Mouse (Mus musculus): ENCODE measurements around the gene Antxr1. TPM values are rescaled to one million over a fixed set of nuclear protein-coding genes. Genes with fewer than 3 reads are reported as not detected.

Antxr1 gene
- polyA plus RNA-seq, 1 experiment from 2014 or later: 21.1 TPM

- no peak overlapping the region for H3K4me3 ChIP-seq
- peaks cover 75% of the 10 kb centered on the region for H3K36me3 ChIP-seq
- ATAC-seq (ENCODE audit: low FRiP score, low read depth): no peak
- no peak overlapping the region for H3K4me2 ChIP-seq (replicated peaks)
- H3K27me3 ChIP-seq: no peaks in the 10 kb centered on the region
- peaks cover 17% of the 10 kb centered on the region for H3K4me1 ChIP-seq
- 86% methylated on average over 6 of the region's 6 CpGs for WGBS
- no peaks in the 10 kb centered on the region for H3K9me3 ChIP-seq
- no peak overlapping the region for H3K9ac ChIP-seq
- H3K27ac ChIP-seq: no peak overlapping the region
These were observed 164.7 kb downstream of the Antxr1 start for GRCm38 (mm10) chr6:87170875-87171274.

- H3K4me1 ChIP-seq: peaks cover 23% of the 10 kb centered on the region
- no peak overlapping the region for H3K4me3 ChIP-seq
- WGBS: 91% methylated on average over 6 of the region's 6 CpGs
- ATAC-seq (ENCODE audit: low FRiP score, low read depth): no peak
- peaks cover 73% of the 10 kb centered on the region for H3K36me3 ChIP-seq
- H3K27me3 ChIP-seq: no peaks in the 10 kb centered on the region
- H3K9ac ChIP-seq: no peak overlapping the region
- H3K9me3 ChIP-seq: no peaks in the 10 kb centered on the region
- H3K27ac ChIP-seq: no peak overlapping the region
- H3K4me2 ChIP-seq (replicated peaks): no peak overlapping the region
These were observed 165.3 kb downstream of the Antxr1 start for GRCm38 (mm10) chr6:87170277-87170676.

DNA sequence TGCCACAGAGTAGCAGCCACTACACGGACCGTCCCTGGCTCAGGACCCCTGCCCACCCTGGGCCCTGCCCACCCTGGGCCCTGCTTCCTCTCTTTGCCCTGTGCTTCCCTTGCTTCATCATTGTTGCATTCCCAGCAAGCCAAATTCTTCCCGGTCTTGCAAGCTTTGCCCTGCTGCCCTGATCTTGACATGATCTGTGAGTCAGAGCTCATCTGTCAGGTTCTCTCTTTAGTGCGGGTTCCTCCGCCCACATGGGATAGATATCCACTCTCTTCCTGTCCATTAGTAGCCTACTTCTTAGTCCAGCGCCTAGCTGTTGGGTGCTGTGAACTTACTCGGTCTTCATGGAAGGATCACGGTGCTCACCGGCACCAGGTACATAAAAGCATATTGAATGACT, 167.6 kb downstream of the Antxr1 start:
- WGBS: 96% methylated on average over 9 of the region's 9 CpGs

DNA sequence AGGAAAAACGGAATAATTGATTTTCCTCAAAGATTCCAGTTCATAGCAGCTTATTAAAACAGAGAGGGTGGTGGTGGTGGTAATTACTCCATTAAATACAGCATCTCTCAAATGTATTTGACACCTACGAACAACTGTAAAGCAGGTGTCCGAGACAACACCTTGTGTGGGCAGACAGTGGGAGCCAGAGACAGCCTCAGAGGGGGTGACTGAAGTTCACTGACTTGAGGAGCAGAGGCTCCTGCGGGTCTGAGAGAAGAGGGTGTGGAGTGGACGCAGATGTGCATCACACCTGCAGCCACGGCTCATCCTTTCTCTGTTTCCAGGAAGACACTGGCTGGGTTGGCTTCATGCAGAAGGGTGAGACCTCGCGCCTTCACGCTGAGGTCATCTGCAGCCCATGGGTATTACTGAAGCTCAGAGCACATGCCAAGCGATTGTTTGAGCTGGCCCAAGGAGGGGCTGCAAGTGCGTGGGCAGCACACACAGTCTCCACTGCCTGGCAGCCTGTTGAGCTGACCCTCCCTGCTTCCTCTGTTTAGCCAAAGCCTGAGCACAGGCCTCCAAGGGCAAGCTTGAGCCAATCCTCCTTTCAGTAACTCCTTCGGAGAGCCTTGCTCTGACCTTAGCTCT, 168.8 kb downstream of the Antxr1 start:
- Histone ChIP-seq H3K4me1 (peaks cover 37% of the 10 kb centered on the region), H3K27me3 (no peaks in the 10 kb centered on the region), H3K4me3 (no peak overlapping the region), H3K4me2 (replicated peaks) (no peak overlapping the region), H3K36me3 (peaks cover 72% of the 10 kb centered on the region), H3K27ac (peak overlapping the region; percentile 55; the same call in 1 of the 2 replicates), H3K9me3 (no peaks in the 10 kb centered on the region), H3K9ac (no peak overlapping the region)
- ATAC-seq (ENCODE audit: low FRiP score, low read depth): peak; percentile 54; the same call in 1 of the 2 replicates
- WGBS: 67% methylated on average over 12 of the region's 12 CpGs

More for the DNA sequence above, 167.6 kb downstream of the Antxr1 start:
- Histone ChIP-seq H3K36me3 (peaks cover 78% of the 10 kb centered on the region), H3K27ac (no peak overlapping the region), H3K4me2 (replicated peaks) (no peak overlapping the region), H3K9ac (no peak overlapping the region), H3K4me3 (no peak overlapping the region), H3K4me1 (peaks cover 29% of the 10 kb centered on the region), H3K9me3 (no peaks in the 10 kb centered on the region), H3K27me3 (no peaks in the 10 kb centered on the region)
- ATAC-seq (ENCODE audit: low FRiP score, low read depth): no peak

DNA sequence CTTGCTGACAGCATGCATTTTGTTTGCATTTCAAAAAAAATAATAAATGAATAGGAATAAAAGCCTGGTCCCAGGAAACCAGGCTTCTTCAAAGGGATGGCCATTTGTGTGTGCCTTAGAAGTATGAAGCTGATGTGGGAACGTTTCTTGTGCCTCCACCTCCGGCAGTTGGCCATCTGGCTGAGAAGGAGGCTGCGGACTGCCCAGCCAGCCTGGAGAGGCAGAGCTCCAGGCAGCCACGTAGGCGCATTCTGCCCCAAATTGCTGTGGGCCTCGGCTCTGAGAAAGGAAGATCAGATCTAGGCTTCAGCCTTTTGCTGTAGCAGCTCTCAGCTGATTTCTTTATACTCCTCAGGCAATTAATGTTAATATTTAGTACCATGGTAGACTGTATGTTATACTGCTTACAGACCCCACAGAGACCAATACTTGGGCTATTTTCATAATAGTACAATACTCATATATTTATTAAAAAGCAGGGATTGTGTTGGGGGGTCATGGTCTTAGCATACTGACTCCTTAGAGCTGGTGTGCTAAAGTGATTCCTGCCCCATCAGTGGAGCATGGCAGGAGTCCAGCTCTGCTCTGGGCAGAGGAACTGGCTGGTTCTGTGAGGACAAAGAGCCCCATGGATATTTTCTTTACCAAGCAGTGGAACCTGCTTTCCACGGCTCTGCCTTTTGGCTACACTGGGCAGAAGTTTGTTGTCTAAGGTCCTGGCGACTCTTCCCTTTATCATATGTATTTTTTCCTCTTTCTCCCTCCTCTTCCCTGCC, 169.9 kb downstream of the Antxr1 start:
- H3K4me2 ChIP-seq (replicated peaks): no peak overlapping the region
- peak overlapping the region; percentile 55; the same call in 1 of the 2 replicates for H3K27ac ChIP-seq
- H3K9me3 ChIP-seq: no peaks in the 10 kb centered on the region
- 0 out of 2 replicates have a peak overlapping the region, but pooled peaks have one; percentile 10 for H3K9ac ChIP-seq
- no peak for ATAC-seq (ENCODE audit: low FRiP score, low read depth)
- 50% methylated on average over 8 of the region's 8 CpGs for WGBS
- no peaks in the 10 kb centered on the region for H3K27me3 ChIP-seq
- H3K4me3 ChIP-seq: no peak overlapping the region
- peaks cover 48% of the 10 kb centered on the region for H3K4me1 ChIP-seq
- peaks cover 64% of the 10 kb centered on the region for H3K36me3 ChIP-seq

DNA sequence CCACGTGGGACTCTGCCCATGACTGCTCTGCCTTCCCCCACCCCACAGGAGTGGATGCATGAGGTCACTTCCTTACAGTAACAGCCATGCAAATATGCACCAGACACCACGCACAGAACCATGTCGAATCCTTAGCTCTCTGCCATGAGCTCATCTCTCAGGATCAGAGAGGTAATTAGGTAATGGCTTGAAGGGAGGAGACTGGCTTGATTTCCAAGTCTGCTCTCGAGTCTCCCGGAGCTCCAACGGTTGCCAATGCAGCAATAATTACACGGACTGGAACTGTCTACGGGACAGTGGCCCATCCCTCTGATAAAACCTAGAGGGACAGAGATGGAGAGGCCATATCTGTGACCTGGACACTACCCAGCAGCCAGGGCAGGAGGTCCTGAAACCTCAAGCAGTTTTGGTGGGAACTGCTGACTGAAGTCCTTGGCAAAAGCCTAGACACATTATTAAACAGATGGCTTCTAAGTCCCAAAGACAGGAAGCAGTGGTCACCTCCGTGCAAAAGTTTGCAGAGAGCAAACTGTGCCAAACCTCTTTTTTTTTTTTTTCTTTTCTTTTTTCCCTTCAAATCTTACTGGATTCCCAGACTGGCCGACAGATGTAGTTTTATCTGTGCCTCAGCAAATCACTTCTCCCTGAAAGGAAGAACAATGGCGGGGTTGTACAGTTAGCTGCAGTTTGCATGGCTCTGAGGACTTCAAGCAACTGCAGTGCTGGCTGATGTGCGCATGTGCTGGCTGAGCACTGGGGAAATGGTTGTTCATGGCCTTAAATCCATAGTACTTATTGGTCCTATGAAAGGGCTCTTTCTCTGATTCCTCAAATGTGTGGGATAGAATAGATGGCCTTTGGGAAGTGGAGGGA, 174.0 kb downstream of the Antxr1 start:
- ATAC-seq (ENCODE audit: low FRiP score, low read depth): no peak; the same call in 1 of the 2 replicates
- 44% methylated on average over 12 of the region's 12 CpGs for WGBS
- Histone ChIP-seq H3K36me3 (peaks cover 63% of the 10 kb centered on the region), H3K27me3 (no peaks in the 10 kb centered on the region), H3K4me2 (replicated peaks) (no peak overlapping the region), H3K27ac (peak overlapping the region; percentile 81), H3K4me1 (peaks cover 64% of the 10 kb centered on the region), H3K4me3 (no peak overlapping the region), H3K9ac (no peak overlapping the region), H3K9me3 (no peaks in the 10 kb centered on the region)

DNA sequence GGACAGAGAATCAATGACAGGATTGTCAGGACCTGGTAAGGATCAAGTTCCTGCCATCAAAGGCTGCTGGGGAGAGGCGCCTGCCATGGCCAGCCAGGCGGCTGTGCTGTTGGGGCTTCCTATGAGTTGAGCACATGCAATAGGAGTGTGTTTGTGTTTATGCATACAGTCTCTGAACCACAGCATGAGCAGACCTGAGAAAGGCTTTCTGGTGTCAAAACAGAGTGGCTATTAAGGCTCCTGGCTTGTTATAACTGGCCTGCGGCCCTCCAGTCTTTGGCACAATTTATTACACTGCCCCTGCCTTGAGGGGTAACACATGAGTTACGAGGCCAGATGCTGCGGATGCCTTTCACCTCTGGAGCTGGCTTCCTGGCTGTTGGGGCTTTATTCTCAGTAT, 175.4 kb downstream of the Antxr1 start:
- peak overlapping the region; percentile 81 for H3K27ac ChIP-seq
- H3K4me1 ChIP-seq: peaks cover 50% of the 10 kb centered on the region
- no peaks in the 10 kb centered on the region for H3K9me3 ChIP-seq
- ATAC-seq (ENCODE audit: low FRiP score, low read depth): peak; percentile 58
- peaks cover 71% of the 10 kb centered on the region for H3K36me3 ChIP-seq
- H3K9ac ChIP-seq: no peak overlapping the region
- H3K27me3 ChIP-seq: no peaks in the 10 kb centered on the region
- no peak overlapping the region for H3K4me2 ChIP-seq (replicated peaks)
- H3K4me3 ChIP-seq: no peak overlapping the region
- 19% methylated on average over 5 of the region's 5 CpGs for WGBS

DNA sequence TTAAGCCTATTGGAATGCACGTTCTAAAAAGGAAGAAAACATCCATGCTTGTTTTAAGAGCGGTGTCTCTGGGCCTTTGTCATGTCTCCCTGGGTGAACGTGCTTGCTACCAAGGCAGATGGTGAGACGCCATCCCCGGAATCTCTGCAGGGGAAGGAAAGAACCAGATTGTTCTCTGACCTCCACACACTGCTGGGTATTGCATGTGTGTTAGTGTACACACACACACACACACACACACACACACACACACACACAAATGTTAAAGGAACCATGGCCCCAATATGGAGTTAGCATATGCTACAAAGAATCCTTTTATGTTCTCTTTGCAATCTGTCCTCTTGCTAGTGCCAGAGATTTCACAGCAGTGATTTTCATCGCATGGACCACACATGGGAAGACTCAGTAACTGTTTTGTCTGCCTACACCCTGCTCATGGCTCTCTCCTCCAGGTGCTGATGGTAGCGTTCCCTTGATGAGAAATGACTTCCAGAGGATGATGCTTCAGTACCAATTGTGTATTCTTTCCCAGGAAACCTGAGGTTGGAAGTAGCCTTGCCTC, 177.5 kb downstream of the Antxr1 start:
- no peak overlapping the region for H3K4me2 ChIP-seq (replicated peaks)
- no peaks in the 10 kb centered on the region for H3K27me3 ChIP-seq
- H3K4me3 ChIP-seq: no peak overlapping the region
- peaks cover 59% of the 10 kb centered on the region for H3K4me1 ChIP-seq
- ATAC-seq (ENCODE audit: low FRiP score, low read depth): no peak
- no peak overlapping the region for H3K27ac ChIP-seq
- H3K36me3 ChIP-seq: peaks cover 61% of the 10 kb centered on the region
- H3K9me3 ChIP-seq: no peaks in the 10 kb centered on the region
- H3K9ac ChIP-seq: no peak overlapping the region
- 78% methylated on average over 7 of the region's 7 CpGs for WGBS

DNA sequence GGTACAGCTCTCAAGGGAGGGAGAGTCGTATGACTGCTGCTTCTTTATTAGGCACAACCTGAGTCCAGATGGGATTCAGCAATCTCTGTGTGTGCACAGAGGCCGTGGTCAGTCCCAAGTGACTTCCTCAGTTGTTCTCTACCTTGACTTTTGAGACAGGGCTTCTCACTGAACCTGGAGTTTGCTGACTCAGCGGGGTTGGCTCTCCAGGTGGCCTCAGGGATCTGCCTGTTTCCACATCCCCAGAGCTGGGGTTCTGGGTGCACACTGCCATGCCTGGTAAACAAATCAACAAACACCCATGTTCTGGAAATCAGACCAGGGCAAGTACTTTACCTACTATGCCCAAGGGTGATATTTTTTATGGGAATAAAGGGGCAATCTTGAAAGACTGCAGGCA, 181.8 kb downstream of the Antxr1 start:
- no peaks in the 10 kb centered on the region for H3K9me3 ChIP-seq
- H3K27ac ChIP-seq: no peak overlapping the region
- H3K4me1 ChIP-seq: peaks cover 43% of the 10 kb centered on the region
- H3K4me2 ChIP-seq (replicated peaks): no peak overlapping the region
- no peaks in the 10 kb centered on the region for H3K27me3 ChIP-seq
- H3K36me3 ChIP-seq: peaks cover 51% of the 10 kb centered on the region
- no peak overlapping the region for H3K9ac ChIP-seq
- H3K4me3 ChIP-seq: no peak overlapping the region
- ATAC-seq (ENCODE audit: low FRiP score, low read depth): no peak
- whole genome bisulfite sequencing: 61% methylated on average over 3 of the region's 3 CpGs

- no peak overlapping the region for H3K4me2 ChIP-seq (replicated peaks)
- no peaks in the 10 kb centered on the region for H3K27me3 ChIP-seq
- no peak overlapping the region for H3K9ac ChIP-seq
- no peak for ATAC-seq (ENCODE audit: low FRiP score, low read depth)
- H3K27ac ChIP-seq: peak overlapping the region; percentile 73; the same call in 1 of the 2 replicates
- peaks cover 37% of the 10 kb centered on the region for H3K4me1 ChIP-seq
- no peaks in the 10 kb centered on the region for H3K9me3 ChIP-seq
- H3K36me3 ChIP-seq: peaks cover 47% of the 10 kb centered on the region
- 79% methylated on average over 7 of the region's 7 CpGs for WGBS
- no peak overlapping the region for H3K4me3 ChIP-seq
These were observed 182.4 kb downstream of the Antxr1 start for GRCm38 (mm10) chr6:87153231-87153580.

DNA sequence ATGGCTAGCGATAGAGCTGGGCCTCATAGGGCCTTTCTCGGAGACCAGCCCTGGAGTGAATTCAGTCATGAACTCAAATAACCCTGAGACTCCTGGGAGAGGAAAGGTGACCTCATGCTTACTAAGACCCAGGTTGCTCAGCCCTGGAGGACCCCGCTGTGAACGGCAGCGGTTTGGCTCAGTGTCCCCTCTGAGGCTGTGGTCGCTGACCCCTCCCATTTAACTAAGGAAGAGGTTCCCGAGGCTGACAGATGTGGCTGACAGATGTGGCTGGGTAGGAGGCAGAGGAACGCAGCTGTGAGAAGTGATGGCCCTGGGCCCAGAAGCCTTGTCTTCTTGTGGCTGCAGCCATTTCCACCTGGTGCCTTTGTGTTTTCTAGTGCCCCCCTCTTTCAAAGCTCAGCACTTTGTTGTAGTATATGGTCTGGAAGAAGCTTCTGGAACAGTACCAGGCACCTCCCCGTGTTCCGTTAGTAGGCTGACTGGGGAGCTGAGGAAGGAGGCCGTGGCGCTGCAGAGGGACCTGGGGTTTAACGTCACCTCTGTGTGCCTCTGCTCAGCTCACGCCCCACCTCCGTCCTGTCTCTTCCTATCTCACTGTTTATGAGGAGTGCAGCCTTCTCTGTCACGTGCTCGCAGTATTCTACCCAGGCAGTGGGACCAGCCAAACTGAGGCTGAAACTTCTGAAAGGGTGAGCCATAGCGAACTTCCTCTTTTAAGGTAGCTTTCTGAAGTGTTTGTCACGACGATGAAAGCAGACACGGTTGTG, 183.0 kb downstream of the Antxr1 start:
- Histone ChIP-seq H3K4me1 (peaks cover 36% of the 10 kb centered on the region), H3K27ac (peak overlapping the region; percentile 73; the same call in 1 of the 2 replicates), H3K4me2 (replicated peaks) (no peak overlapping the region), H3K4me3 (no peak overlapping the region), H3K36me3 (peaks cover 41% of the 10 kb centered on the region), H3K9me3 (no peaks in the 10 kb centered on the region), H3K9ac (no peak overlapping the region), H3K27me3 (no peaks in the 10 kb centered on the region)
- ATAC-seq (ENCODE audit: low FRiP score, low read depth): peak; percentile 37; the same call in 1 of the 2 replicates
- WGBS: 60% methylated on average over 21 of the region's 21 CpGs
